Comparison of ENCODE assay signal across 10 mouse cellular contexts in the genomic region with DNA sequence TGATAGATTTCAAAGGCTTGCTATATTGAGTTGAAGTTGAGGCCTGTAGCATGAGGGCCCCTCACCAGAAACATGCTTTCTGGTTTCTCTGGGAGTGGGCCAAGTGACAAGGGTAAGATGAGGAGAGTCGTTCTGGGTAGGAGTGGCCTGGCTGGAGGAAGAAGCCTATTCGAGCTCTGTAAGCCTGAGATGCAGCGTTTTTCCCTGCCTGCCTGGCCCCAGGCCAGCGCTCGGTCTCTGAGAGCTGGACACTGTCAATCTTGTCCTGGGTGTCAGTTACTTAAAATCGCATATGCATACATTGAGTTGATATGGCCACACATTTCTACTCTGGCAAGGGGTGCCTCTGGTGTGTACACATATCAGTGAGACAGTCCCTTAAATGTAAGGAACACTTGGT. TPM values are rescaled to one million over a fixed set of nuclear protein-coding genes. Genes with fewer than 3 reads are reported as not detected.
A peak's percentile ranks its signal among the peaks of the same experiment; 100 is the strongest.
DNase-seq lines count a peak whose midpoint lies in the region; ATAC-seq lines count a peak whose summit lies in the region.
"Had no signal": no experiment of that assay in that cellular context is flagged by ENCODE, and none has a peak within 500 bp of the region (broad histone marks: within the 10 kb centered on the region; RNA-seq: fewer than 3 reads in every experiment).

No protein-coding gene starts in this region.

- no peak overlapping the region for H3K9ac ChIP-seq in midbrain, embryonic 16.5 days (ENCODE audit: low read depth, low read length)
- no peak overlapping the region for H3K9ac ChIP-seq in forebrain, embryonic 11.5 days (ENCODE audit: low read length)
- H3K9ac ChIP-seq: liver, embryonic 13.5 days had no signal

- no peaks in the 10 kb centered on the region for H3K36me3 ChIP-seq in heart, embryonic 10.5 days
- H3K36me3 ChIP-seq in midbrain, embryonic 16.5 days (ENCODE audit: control insufficient read depth, insufficient read depth, low read length): no peaks in the 10 kb centered on the region
- H3K36me3 ChIP-seq in forebrain, embryonic 11.5 days (ENCODE audit: control insufficient read depth, insufficient read depth, low read length): no peaks in the 10 kb centered on the region
- H3K36me3 ChIP-seq: liver, embryonic 13.5 days had no signal

- H3K4me3 ChIP-seq in heart, embryonic 10.5 days: no peak overlapping the region
- no peak overlapping the region for H3K4me3 ChIP-seq in midbrain, embryonic 16.5 days (ENCODE audit: low read depth, low read length)
- no peak overlapping the region for H3K4me3 ChIP-seq in forebrain, embryonic 11.5 days (ENCODE audit: low read depth, low read length)
- H3K4me3 ChIP-seq: liver, embryonic 13.5 days had no signal

- 25% methylated on average over 6 of the region's 6 CpGs for WGBS in heart, embryonic 10.5 days
- WGBS in midbrain, embryonic 16.5 days: 65% methylated on average over 6 of the region's 6 CpGs
- 72% methylated on average over 6 of the region's 6 CpGs for whole genome bisulfite sequencing in forebrain, embryonic 11.5 days

- H3K9me3 ChIP-seq in heart, embryonic 10.5 days: no peaks in the 10 kb centered on the region
- no peaks in the 10 kb centered on the region for H3K9me3 ChIP-seq in midbrain, embryonic 16.5 days (replicated peaks; ENCODE audit: control insufficient read depth, low read length, poor library complexity, severe bottlenecking)
- no peaks in the 10 kb centered on the region for H3K9me3 ChIP-seq in forebrain, embryonic 11.5 days (ENCODE audit: control insufficient read depth, low read length)
- H3K9me3 ChIP-seq: liver, embryonic 13.5 days had no signal

- H3K4me1 ChIP-seq in heart, embryonic 10.5 days: peaks cover 13% of the 10 kb centered on the region; the same call in 1 of the 2 replicates
- H3K4me1 ChIP-seq in midbrain, embryonic 16.5 days (ENCODE audit: control insufficient read depth, insufficient read depth, low read length): no peaks in the 10 kb centered on the region
- H3K4me1 ChIP-seq in forebrain, embryonic 11.5 days (replicated peaks; ENCODE audit: control insufficient read depth, insufficient read depth, low read length): no peaks in the 10 kb centered on the region
- H3K4me1 ChIP-seq: liver, embryonic 13.5 days had no signal

- no peaks in the 10 kb centered on the region for H3K27me3 ChIP-seq in heart, embryonic 10.5 days (ENCODE audit: insufficient read depth, poor library complexity, severe bottlenecking)
- H3K27me3 ChIP-seq in midbrain, embryonic 16.5 days (ENCODE audit: control insufficient read depth, insufficient read depth, low read depth, low read length): no peaks in the 10 kb centered on the region
- no peaks in the 10 kb centered on the region for H3K27me3 ChIP-seq in forebrain, embryonic 11.5 days (ENCODE audit: control insufficient read depth, insufficient read depth, low read length)
- H3K27me3 ChIP-seq: liver, embryonic 13.5 days had no signal

- no peak overlapping the region for H3K4me2 ChIP-seq in midbrain, embryonic 16.5 days (ENCODE audit: low read length)
- no peak overlapping the region for H3K4me2 ChIP-seq in forebrain, embryonic 11.5 days (ENCODE audit: low read depth, low read length, severe bottlenecking)
- H3K4me2 ChIP-seq: liver, embryonic 13.5 days had no signal

- H3K27ac ChIP-seq in heart, embryonic 10.5 days: no peak overlapping the region
- no peak overlapping the region for H3K27ac ChIP-seq in midbrain, embryonic 16.5 days (ENCODE audit: low read length)
- H3K27ac ChIP-seq in forebrain, embryonic 11.5 days (ENCODE audit: low read depth, low read length): no peak overlapping the region
- H3K27ac ChIP-seq: liver, embryonic 13.5 days had no signal

- no peak for ATAC-seq in midbrain, embryonic 16.5 days
- ATAC-seq in forebrain, embryonic 11.5 days (replicated peaks; ENCODE audit: low FRiP score): no peak
- ATAC-seq: CD4-positive, CD25-positive, alpha-beta regulatory T cell, adult 4 months had no signal

- peak; percentile 93 for DNase-seq in heart, adult 11 months
- DNase-seq in heart, embryonic 10.5 days (ENCODE audit: low spot score): no peak
- peak; percentile 34 to 38 for DNase-seq in adrenal gland, adult 18-20 months (ENCODE audit: low spot score in 2 of 2)
- peak; percentile 52 for DNase-seq in gastrocnemius, postnatal 14 days
- DNase-seq in kidney, postnatal 10 days: peak; percentile 70
- no peak for DNase-seq in frontal cortex, adult 2 months (ENCODE audit: extremely low spot score in 1 of 2, low spot score in 1 of 2)
- DNase-seq in forebrain, embryonic 11.5 days (ENCODE audit: low spot score): no peak
- DNase-seq: liver, embryonic 13.5 days had no signal

- intact Hi-C loops in gastrocnemius, postnatal 14 days (cut with DNase I; ENCODE audit: low total_unique reads): no loop called here

RNA-seq across cellular contexts. Expression of a gene that starts 43.9 kb away (rescaled TPM):
- 2.7 and 6.9 TPM in 2 replicates for polyA plus RNA-seq in heart, embryonic 10.5 days (2016; fragmentation: Nextera tagmentation; extraction: Ambion mirVana)
- total RNA-seq in adrenal gland, adult 18-20 months (2021): 10 to 100 TPM; 13.3 to 13.6 TPM
- 10 to 100 TPM in 1 of 2 experiments, 1 to 10 TPM in 1; 9.0 to 15.5 TPM for total RNA-seq in gastrocnemius, postnatal 14 days (2021)
- polyA plus RNA-seq in midbrain, embryonic 16.5 days (2015; fragmentation: Nextera tagmentation; extraction: Ambion mirVana): 7.1 and 8.1 TPM in 2 replicates
- polyA plus RNA-seq in frontal cortex, adult 2 months (2012; rRNA removed): 10.4 and 10.5 TPM in 2 replicates
- 14.5 and 16.2 TPM in 2 replicates for polyA plus RNA-seq in forebrain, embryonic 11.5 days (2014; fragmentation: Nextera tagmentation; extraction: Ambion mirVana)

Comparison
In these comparisons a context has a peak if more than half of its experiments do, and no peak if none do; other contexts are left out.
1. DNase-seq: peak in heart, adult 11 months (single experiment), adrenal gland, adult 18-20 months (2 of 2), gastrocnemius, postnatal 14 days (single experiment) and kidney, postnatal 10 days (single experiment); none in heart, embryonic 10.5 days (single experiment), frontal cortex, adult 2 months (0 of 2) and forebrain, embryonic 11.5 days (single experiment).